Mouse (Mus musculus): Measurements from ENCODE around the gene Vti1a. TPM values are rescaled to one million over a fixed set of nuclear protein-coding genes. Genes with fewer than 3 reads are reported as not detected.

The Vti1a gene
- polyA plus RNA-seq, 1 experiment from 2014 or later, result 31.6 TPM

- H3K4me1 ChIP-seq, result peaks cover 6% of the 10 kb centered on the region
- 86% methylated on average over 2 of the region's 2 CpGs for WGBS
- peaks cover 26% of the 10 kb centered on the region for H3K36me3 ChIP-seq
- H3K9ac ChIP-seq, result no peak overlapping the region
- H3K4me2 ChIP-seq, result no peak overlapping the region
- no peaks in the 10 kb centered on the region for H3K9me3 ChIP-seq
- no peak overlapping the region for H3K4me3 ChIP-seq
- H3K27me3 ChIP-seq, result no peaks in the 10 kb centered on the region
- H3K27ac ChIP-seq, result no peak overlapping the region
- no peak for ATAC-seq (ENCODE audit: insufficient number of reproducible peaks, insufficient read depth, low FRiP score, low TSS enrichment, low read depth)
Observed at GRCm38 (mm10) chr19:55292210-55292850, 23.8 kb upstream of the Vti1a start.

GRCm38 (mm10) chr19:55293175-55293574, 22.9 kb upstream of the Vti1a start:
- Histone ChIP-seq H3K4me3 (no peak overlapping the region), H3K9ac (no peak overlapping the region), H3K36me3 (peaks cover 31% of the 10 kb centered on the region), H3K4me1 (peaks cover 6% of the 10 kb centered on the region), H3K4me2 (no peak overlapping the region), H3K27ac (no peak overlapping the region), H3K9me3 (no peaks in the 10 kb centered on the region), H3K27me3 (no peaks in the 10 kb centered on the region)
- ATAC-seq (ENCODE audit: insufficient number of reproducible peaks, insufficient read depth, low FRiP score, low TSS enrichment, low read depth), result no peak
- WGBS, result 27% methylated on average over 4 of the region's 4 CpGs

- Histone ChIP-seq H3K4me1 (peaks cover 6% of the 10 kb centered on the region), H3K27ac (no peak overlapping the region), H3K9me3 (no peaks in the 10 kb centered on the region), H3K4me2 (no peak overlapping the region), H3K27me3 (no peaks in the 10 kb centered on the region), H3K9ac (no peak overlapping the region), H3K36me3 (peaks cover 45% of the 10 kb centered on the region), H3K4me3 (no peak overlapping the region)
- WGBS, result 85% methylated on average over 9 of the region's 9 CpGs
- ATAC-seq (ENCODE audit: insufficient number of reproducible peaks, insufficient read depth, low FRiP score, low TSS enrichment, low read depth), result no peak
Observed at GRCm38 (mm10) chr19:55295075-55295474, 21.0 kb upstream of the Vti1a start.

- peaks cover 50% of the 10 kb centered on the region for H3K36me3 ChIP-seq
- H3K27ac ChIP-seq, result no peak overlapping the region
- H3K4me2 ChIP-seq, result no peak overlapping the region
- no peaks in the 10 kb centered on the region for H3K9me3 ChIP-seq
- H3K4me3 ChIP-seq, result no peak overlapping the region
- H3K4me1 ChIP-seq, result peaks cover 6% of the 10 kb centered on the region
- ATAC-seq (ENCODE audit: insufficient number of reproducible peaks, insufficient read depth, low FRiP score, low TSS enrichment, low read depth), result no peak
- no peaks in the 10 kb centered on the region for H3K27me3 ChIP-seq
- H3K9ac ChIP-seq, result no peak overlapping the region
- 86% methylated on average over 3 of the region's 3 CpGs for WGBS
Observed at GRCm38 (mm10) chr19:55295556-55295955, 20.5 kb upstream of the Vti1a start.

GRCm38 (mm10) chr19:55296301-55296700, 19.8 kb upstream of the Vti1a start:
- WGBS, result 92% methylated on average over 2 of the region's 2 CpGs
- H3K27me3 ChIP-seq, result no peaks in the 10 kb centered on the region
- H3K4me3 ChIP-seq, result no peak overlapping the region
- no peak overlapping the region for H3K4me2 ChIP-seq
- H3K36me3 ChIP-seq, result peaks cover 57% of the 10 kb centered on the region
- no peak for ATAC-seq (ENCODE audit: insufficient number of reproducible peaks, insufficient read depth, low FRiP score, low TSS enrichment, low read depth)
- no peaks in the 10 kb centered on the region for H3K9me3 ChIP-seq
- H3K9ac ChIP-seq, result no peak overlapping the region
- H3K4me1 ChIP-seq, result peaks cover 6% of the 10 kb centered on the region
- no peak overlapping the region for H3K27ac ChIP-seq

GRCm38 (mm10) chr19:55297489-55297888, 18.6 kb upstream of the Vti1a start:
- 91% methylated on average over 2 of the region's 2 CpGs for WGBS
- Histone ChIP-seq H3K4me3 (no peak overlapping the region), H3K27ac (no peak overlapping the region), H3K9ac (no peak overlapping the region), H3K36me3 (peaks cover 69% of the 10 kb centered on the region), H3K4me1 (peaks cover 6% of the 10 kb centered on the region), H3K9me3 (no peaks in the 10 kb centered on the region), H3K4me2 (no peak overlapping the region), H3K27me3 (no peaks in the 10 kb centered on the region)
- ATAC-seq (ENCODE audit: insufficient number of reproducible peaks, insufficient read depth, low FRiP score, low TSS enrichment, low read depth), result no peak

GRCm38 (mm10) chr19:55297961-55298360, 18.1 kb upstream of the Vti1a start:
- Histone ChIP-seq H3K9me3 (no peaks in the 10 kb centered on the region), H3K4me3 (no peak overlapping the region), H3K27ac (no peak overlapping the region), H3K4me1 (peaks cover 6% of the 10 kb centered on the region), H3K9ac (no peak overlapping the region), H3K36me3 (peaks cover 74% of the 10 kb centered on the region), H3K27me3 (no peaks in the 10 kb centered on the region), H3K4me2 (no peak overlapping the region)
- no peak for ATAC-seq (ENCODE audit: insufficient number of reproducible peaks, insufficient read depth, low FRiP score, low TSS enrichment, low read depth)
- 82% methylated on average over 5 of the region's 5 CpGs for WGBS

GRCm38 (mm10) chr19:55299378-55299777, 16.7 kb upstream of the Vti1a start:
- 92% methylated on average over 1 of the region's 1 CpGs for WGBS
- H3K9me3 ChIP-seq, result no peaks in the 10 kb centered on the region
- H3K4me3 ChIP-seq, result no peak overlapping the region
- H3K27ac ChIP-seq, result no peak overlapping the region
- no peak overlapping the region for H3K4me2 ChIP-seq
- H3K4me1 ChIP-seq, result no peaks in the 10 kb centered on the region
- H3K27me3 ChIP-seq, result no peaks in the 10 kb centered on the region
- H3K9ac ChIP-seq, result no peak overlapping the region
- peaks cover 88% of the 10 kb centered on the region for H3K36me3 ChIP-seq
- no peak for ATAC-seq (ENCODE audit: insufficient number of reproducible peaks, insufficient read depth, low FRiP score, low TSS enrichment, low read depth)

GRCm38 (mm10) chr19:55300525-55300924, 15.6 kb upstream of the Vti1a start:
- Histone ChIP-seq H3K4me2 (no peak overlapping the region), H3K27me3 (no peaks in the 10 kb centered on the region), H3K9me3 (no peaks in the 10 kb centered on the region), H3K4me3 (no peak overlapping the region), H3K36me3 (peaks cover 82% of the 10 kb centered on the region), H3K4me1 (no peaks in the 10 kb centered on the region), H3K9ac (no peak overlapping the region), H3K27ac (no peak overlapping the region)
- ATAC-seq (ENCODE audit: insufficient number of reproducible peaks, insufficient read depth, low FRiP score, low TSS enrichment, low read depth), result no peak
- WGBS, result 91% methylated on average over 3 of the region's 3 CpGs

GRCm38 (mm10) chr19:55305024-55305423, 11.1 kb upstream of the Vti1a start:
- no peaks in the 10 kb centered on the region for H3K27me3 ChIP-seq
- no peaks in the 10 kb centered on the region for H3K9me3 ChIP-seq
- H3K27ac ChIP-seq, result no peak overlapping the region
- no peak overlapping the region for H3K4me3 ChIP-seq
- no peaks in the 10 kb centered on the region for H3K4me1 ChIP-seq
- H3K36me3 ChIP-seq, result peaks cover 78% of the 10 kb centered on the region
- H3K4me2 ChIP-seq, result no peak overlapping the region
- no peak for ATAC-seq (ENCODE audit: insufficient number of reproducible peaks, insufficient read depth, low FRiP score, low TSS enrichment, low read depth)
- no peak overlapping the region for H3K9ac ChIP-seq

- Histone ChIP-seq H3K4me2 (no peak overlapping the region), H3K27ac (no peak overlapping the region), H3K27me3 (no peaks in the 10 kb centered on the region), H3K4me1 (peaks cover 23% of the 10 kb centered on the region), H3K9ac (no peak overlapping the region), H3K9me3 (no peaks in the 10 kb centered on the region), H3K4me3 (no peak overlapping the region), H3K36me3 (peaks cover 53% of the 10 kb centered on the region)
- 90% methylated on average over 8 of the region's 8 CpGs for WGBS
- ATAC-seq (ENCODE audit: insufficient number of reproducible peaks, insufficient read depth, low FRiP score, low TSS enrichment, low read depth), result no peak
Observed at GRCm38 (mm10) chr19:55311874-55312273, 4.2 kb upstream of the Vti1a start.

- Histone ChIP-seq H3K4me3 (no peak overlapping the region), H3K27me3 (no peaks in the 10 kb centered on the region), H3K4me2 (no peak overlapping the region), H3K4me1 (peaks cover 32% of the 10 kb centered on the region), H3K9me3 (no peaks in the 10 kb centered on the region), H3K27ac (no peak overlapping the region), H3K36me3 (peaks cover 40% of the 10 kb centered on the region), H3K9ac (no peak overlapping the region)
- WGBS, result 94% methylated on average over 2 of the region's 2 CpGs
- ATAC-seq (ENCODE audit: insufficient number of reproducible peaks, insufficient read depth, low FRiP score, low TSS enrichment, low read depth), result no peak
Observed at GRCm38 (mm10) chr19:55313649-55314048, 2.4 kb upstream of the Vti1a start.
